In genomic region chr10:83353680-83354332, GRCm38 (mm10) we compare ENCODE assay signal across 8 mouse cellular contexts. TPM values are rescaled to one million over a fixed set of nuclear protein-coding genes. Genes with fewer than 3 reads are reported as not detected.
DNase-seq lines count a peak whose midpoint lies in the region; ATAC-seq and TF ChIP-seq lines count a peak whose summit lies in the region.

No protein-coding gene starts in this region.

- TF ChIP-seq CTCF in bone marrow macrophage, adult 2 months (IDR thresholded peaks at IDR 0.05; ENCODE audit: low read depth, low read length) = no peak

- peaks cover 16% of the 10 kb centered on the region for H3K4me1 ChIP-seq in bone marrow macrophage, adult 2 months (ENCODE audit: control insufficient read depth, insufficient read depth, low read length)
- H3K4me1 ChIP-seq in heart, embryonic 14.5 days (ENCODE audit: control insufficient read depth in 2 of 2, insufficient read depth in 2 of 2, low read length in 2 of 2) = peaks cover 6 to 9% of the 10 kb centered on the region in 2 experiments; a peak in 3 of 4 replicates

- WGBS in heart, embryonic 14.5 days = 23% methylated on average over 14 of the region's 14 CpGs

- peak; percentile 76 for ATAC-seq in heart, embryonic 14.5 days (ENCODE audit: insufficient number of reproducible peaks, insufficient read depth, low FRiP score, low read depth)

- 0 out of 2 replicates have a peak, but pooled peaks cover 7% of the 10 kb centered on the region for H3K27me3 ChIP-seq in heart, embryonic 14.5 days (ENCODE audit: control insufficient read depth, insufficient read depth, low read length)

- H3K9me3 ChIP-seq in heart, embryonic 14.5 days (ENCODE audit: control insufficient read depth, low read length) = no peaks in the 10 kb centered on the region

- H3K4me2 ChIP-seq in heart, embryonic 14.5 days (ENCODE audit: low read length) = peak overlapping the region; percentile 40

- no peak for TF ChIP-seq POLR2A in bone marrow macrophage, adult 2 months (IDR thresholded peaks at IDR 0.05; ENCODE audit: borderline replicate concordance, low read depth, low read length)

- H3K9ac ChIP-seq in heart, embryonic 14.5 days (ENCODE audit: low read length) = peak overlapping the region; percentile 27; the same call in 1 of the 2 replicates

- peak; percentile 27 for DNase-seq in kidney, adult 18-20 months
- no peak for DNase-seq in kidney, adult 8-10 months
- peak; percentile 56 for DNase-seq in lung, postnatal 14 days
- no peak for DNase-seq in layer of hippocampus, adult 9-10 months (ENCODE audit: low spot score)
- DNase-seq in spleen, postnatal 14 days (ENCODE audit: low spot score in 2 of 2) = no peak
- no peak for DNase-seq in layer of hippocampus, postnatal 25 days (ENCODE audit: extremely low spot score in 1 of 2, low spot score in 1 of 2)

- H3K4me3 ChIP-seq in bone marrow macrophage, adult 2 months (ENCODE audit: insufficient read depth, low read length) = no peak overlapping the region
- no peak overlapping the region for H3K4me3 ChIP-seq in heart, embryonic 14.5 days (ENCODE audit: control insufficient read depth in 1 of 2, insufficient read depth in 1 of 2, low read depth in 1 of 2, low read length in 2 of 2)

- no peaks in the 10 kb centered on the region for H3K36me3 ChIP-seq in heart, embryonic 14.5 days (ENCODE audit: control insufficient read depth, insufficient read depth, low read length)

- peak overlapping the region; percentile 24; the same call in 1 of the 2 replicates for H3K27ac ChIP-seq in bone marrow macrophage, adult 2 months (ENCODE audit: insufficient read depth, low read depth, low read length)
- H3K27ac ChIP-seq in heart, embryonic 14.5 days (replicated peaks in 1 of 2; ENCODE audit: control insufficient read depth in 1 of 2, insufficient read depth in 1 of 2, low read depth in 2 of 2, low read length in 2 of 2) = peak overlapping the region; percentile 14 to 61; a peak in 3 of 4 replicates

RNA-seq across cellular contexts. Expression of gene D10Wsu102e, which starts 6.2 kb away (rescaled TPM):
- 0.54 and 0.61 TPM in 2 replicates for polyA plus RNA-seq in bone marrow macrophage, adult 2 months (2012; ENCODE audit: insufficient read depth, insufficient read length, missing spikeins)
- polyA plus RNA-seq in heart, embryonic 14.5 days (2014; fragmentation: Nextera tagmentation; extraction: Ambion mirVana) = 0.41 and 0.42 TPM in 2 replicates
- 1 to 10 TPM; 2.3 to 3.5 TPM for total RNA-seq in layer of hippocampus, postnatal 25 days (2021)

RNA-seq across cellular contexts. Expression of gene Slc41a2, which starts 16.1 kb away (rescaled TPM):
- 18.8 and 20.4 TPM in 2 replicates for polyA plus RNA-seq in bone marrow macrophage, adult 2 months (2012; ENCODE audit: insufficient read depth, insufficient read length, missing spikeins)
- 0.72 and 0.93 TPM in 2 replicates for polyA plus RNA-seq in heart, embryonic 14.5 days (2014; fragmentation: Nextera tagmentation; extraction: Ambion mirVana)
- total RNA-seq in layer of hippocampus, postnatal 25 days (2021) = 10 to 100 TPM; 21.5 to 23.0 TPM

Comparison
In these comparisons a context has a peak if more than half of its experiments do, and no peak if none do; other contexts are left out.
1. DNase-seq: peak in kidney, adult 18-20 months (single experiment) and lung, postnatal 14 days (single experiment); none in kidney, adult 8-10 months (0 of 2), layer of hippocampus, adult 9-10 months (single experiment), spleen, postnatal 14 days (0 of 2) and layer of hippocampus, postnatal 25 days (0 of 2).
2. RNA of gene Slc41a2, which starts 16.1 kb away (polyA plus RNA-seq): 18.8 to 20.4 TPM in bone marrow macrophage, adult 2 months; 0.72 to 0.93 TPM in heart, embryonic 14.5 days; every median in the first group is over 10 times any median in the second.